Mouse (Mus musculus): ENCODE measurements around the gene Olfr149.
"Not testable (repeated sequence)": the region's sequence is repeated elsewhere in the genome, so short reads cannot be mapped to it uniquely, and the experiment has no call there.

Gene Olfr149

DNA sequence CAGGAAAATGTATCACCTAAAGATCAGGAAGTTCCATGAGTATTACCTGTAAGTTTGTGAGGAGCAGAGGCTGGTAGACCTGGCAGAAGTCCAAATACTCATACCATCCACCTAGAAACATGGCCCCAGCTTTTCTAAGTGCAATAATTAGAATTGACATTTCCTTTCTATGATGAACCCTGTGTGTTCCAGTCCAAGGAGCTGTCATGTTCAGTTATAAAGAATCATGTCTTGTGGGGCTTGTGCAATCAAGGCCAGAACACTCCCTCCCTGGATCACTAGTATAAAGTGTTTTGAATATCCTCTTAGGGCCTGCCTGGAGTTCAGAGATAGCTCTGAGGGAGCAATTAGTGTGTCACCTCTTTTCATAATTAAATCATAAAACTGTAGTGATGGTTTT lies at the start of gene Olfr149:
Gene Olfr149, minus strand, starts transcription at position 101 of the 400 bp plus-strand sequence.
- no peak for DNase-seq (ENCODE audit: low read depth, low spot score)

DNA sequence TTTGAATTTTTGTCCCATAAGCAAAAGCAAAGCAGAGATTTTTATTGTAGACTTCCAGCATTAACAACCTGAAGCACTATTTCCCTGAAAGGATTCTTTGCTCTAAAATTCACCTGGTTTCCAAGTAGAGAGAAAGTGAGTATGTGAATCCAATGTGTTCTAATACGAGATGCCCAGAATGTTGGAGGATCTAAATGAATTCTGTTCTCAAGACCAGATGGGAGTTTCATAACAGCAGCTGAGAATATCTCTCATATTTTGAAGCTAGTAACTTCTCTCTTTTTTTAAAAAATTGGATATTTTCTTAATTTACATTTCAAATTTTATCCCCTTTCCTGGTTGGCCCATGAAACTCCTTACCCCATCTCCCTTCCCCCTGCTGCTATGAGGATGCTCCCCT lies 39.5 kb upstream of the Olfr149 start:
- DNase-seq (ENCODE audit: low read depth, low spot score), result no peak

DNA sequence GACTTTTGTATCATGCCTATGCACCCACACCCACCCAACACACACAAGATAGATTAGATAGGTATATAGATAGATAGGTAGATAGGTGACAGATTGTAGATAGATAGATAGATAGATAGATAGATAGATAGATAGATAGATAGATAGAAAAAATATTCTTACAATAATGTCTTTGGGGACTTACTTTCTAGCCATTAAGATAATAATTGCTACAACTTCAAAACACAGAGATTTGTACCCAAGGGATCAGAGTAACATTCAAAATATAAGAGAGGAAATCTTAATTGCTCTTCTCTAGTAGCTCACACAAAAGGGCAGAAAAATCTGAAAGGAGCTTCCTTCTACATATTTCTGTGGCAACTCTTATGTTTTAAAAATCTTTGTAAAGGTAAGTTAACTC lies 39.0 kb upstream of the Olfr149 start, which contains the start of gene Olfr967:
Gene Olfr967, plus strand, starts transcription at position 301 of the 400 bp plus-strand sequence.
- DNase-seq (ENCODE audit: low read depth, low spot score), result no peak

DNA sequence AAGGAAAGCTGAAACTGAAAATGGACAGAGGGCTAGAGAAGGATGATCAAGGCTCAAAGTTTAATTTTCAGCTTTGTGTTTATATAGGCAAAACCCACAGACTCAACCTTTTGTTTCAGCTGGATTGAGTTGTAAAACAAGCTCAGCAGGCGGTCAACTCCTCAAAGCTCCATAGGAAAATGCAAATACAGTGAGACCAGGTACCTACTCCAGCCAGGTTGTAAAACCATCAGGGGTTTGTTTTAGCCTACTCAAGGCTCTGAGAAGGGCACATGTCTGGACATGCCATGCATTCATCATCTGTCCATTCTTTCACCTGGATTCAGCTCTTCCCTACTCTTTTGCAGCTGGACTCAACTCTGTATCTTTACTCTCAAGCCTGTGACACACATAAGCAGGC lies 33.8 kb upstream of the Olfr149 start:
- peak; percentile 80 for DNase-seq (ENCODE audit: low read depth, low spot score)

DNA sequence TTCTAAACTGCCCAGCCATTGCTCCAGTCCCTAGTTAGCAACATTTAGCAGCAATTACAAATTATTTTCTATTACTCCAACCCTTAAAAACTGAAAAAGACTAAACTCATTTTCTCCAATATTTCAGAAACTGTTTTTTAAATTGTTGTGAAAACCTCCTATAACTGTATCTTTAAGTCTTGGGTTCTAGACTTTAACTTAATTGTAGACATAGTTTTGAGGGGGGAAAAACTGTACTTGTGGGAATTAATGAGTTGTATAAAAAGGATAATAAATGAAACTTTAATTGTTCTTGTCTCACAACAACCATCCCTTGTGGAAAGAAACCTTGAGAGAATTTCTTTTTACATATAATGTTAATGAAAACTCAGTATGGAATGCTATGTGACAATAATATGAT lies 23.8 kb upstream of the Olfr149 start, which contains the start of gene Olfr150:
Gene Olfr150, plus strand, starts transcription at position 301 of the 400 bp plus-strand sequence.
- no peak for DNase-seq (ENCODE audit: low read depth, low spot score)

DNA sequence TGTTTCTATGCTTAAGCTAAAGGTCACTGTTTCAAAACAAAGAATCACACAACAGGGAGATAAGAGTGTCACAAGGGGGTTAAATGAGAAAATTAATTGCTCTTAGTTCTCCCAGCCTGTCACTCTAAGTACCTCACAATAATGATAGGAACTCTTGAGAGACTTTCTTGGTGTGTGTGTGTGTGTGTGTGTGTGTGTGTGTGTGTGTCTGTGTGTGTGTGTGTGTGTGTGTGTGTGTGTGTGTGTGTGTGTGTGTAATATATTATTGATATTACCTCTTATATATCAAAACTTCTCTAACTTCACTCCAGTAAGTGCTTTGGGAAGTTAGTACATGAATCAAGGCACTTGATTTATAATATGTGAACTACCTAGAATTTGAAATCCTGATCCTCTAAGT lies 4.1 kb upstream of the Olfr149 start, which contains the start of gene Olfr965:
Gene Olfr965, plus strand, starts transcription at position 301 of the 400 bp plus-strand sequence.
- no peak for DNase-seq (ENCODE audit: low read depth, low spot score)

DNA sequence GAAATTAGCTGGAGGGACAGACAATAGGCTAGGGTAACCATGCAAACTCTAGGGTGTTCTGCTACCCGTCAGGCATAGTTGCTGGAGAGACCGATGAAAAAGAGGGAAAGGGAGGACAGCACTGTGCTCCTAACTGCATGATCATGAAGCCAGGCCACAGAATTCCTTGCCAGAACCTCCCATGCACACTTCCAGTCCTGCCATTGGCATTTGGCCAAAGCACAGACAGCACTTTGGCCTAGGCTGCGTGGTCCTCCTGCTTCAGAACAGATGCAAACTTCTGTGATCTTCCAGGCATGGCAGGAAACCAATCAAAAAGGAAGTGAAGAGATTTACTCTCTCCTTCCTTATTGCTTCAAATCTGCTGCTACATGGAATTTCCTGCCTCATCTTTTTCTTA lies 2.0 kb upstream of the Olfr149 start:
- DNase-seq (ENCODE audit: low read depth, low spot score), result no peak

DNA sequence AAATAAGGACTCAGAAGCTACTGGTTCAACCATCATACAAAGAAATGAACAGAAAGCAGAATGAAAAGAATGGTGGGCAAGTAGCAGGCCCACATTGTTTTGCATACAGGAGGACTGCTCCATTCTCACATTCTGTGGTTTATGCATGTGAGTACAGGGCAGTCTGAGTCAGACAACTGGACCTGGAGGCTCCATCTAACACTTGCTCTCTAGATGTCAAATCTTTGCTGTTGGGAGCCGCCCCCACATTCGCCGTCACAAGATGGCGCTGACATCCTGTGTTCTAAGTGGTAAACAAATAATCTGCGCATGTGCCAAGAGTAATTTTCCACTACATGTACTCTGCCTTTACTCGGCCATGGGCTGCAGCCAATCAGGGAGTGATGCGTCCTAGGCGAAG lies 5.8 kb downstream of the Olfr149 start:
- not testable (repeated sequence) for DNase-seq (ENCODE audit: low read depth, low spot score)

DNA sequence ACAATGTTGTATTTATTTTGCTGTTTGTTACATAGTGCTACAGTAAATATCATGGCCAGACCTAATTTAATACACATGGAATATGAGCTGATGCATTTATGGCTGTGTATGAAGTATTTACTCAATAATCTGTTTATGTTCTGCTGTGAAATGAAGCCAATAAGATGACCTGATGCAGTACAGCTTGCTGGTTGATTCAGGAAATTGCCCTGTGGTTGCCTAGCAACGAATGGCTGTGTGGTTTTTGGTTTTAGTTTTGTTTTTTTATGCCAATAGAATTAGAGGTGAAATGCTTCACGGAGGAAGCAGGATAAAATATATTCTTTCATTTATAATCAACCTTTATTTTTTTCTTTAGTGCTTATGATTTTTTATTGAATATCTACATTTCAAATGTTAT lies 27.6 kb downstream of the Olfr149 start:
- no peak for DNase-seq (ENCODE audit: low read depth, low spot score)

DNA sequence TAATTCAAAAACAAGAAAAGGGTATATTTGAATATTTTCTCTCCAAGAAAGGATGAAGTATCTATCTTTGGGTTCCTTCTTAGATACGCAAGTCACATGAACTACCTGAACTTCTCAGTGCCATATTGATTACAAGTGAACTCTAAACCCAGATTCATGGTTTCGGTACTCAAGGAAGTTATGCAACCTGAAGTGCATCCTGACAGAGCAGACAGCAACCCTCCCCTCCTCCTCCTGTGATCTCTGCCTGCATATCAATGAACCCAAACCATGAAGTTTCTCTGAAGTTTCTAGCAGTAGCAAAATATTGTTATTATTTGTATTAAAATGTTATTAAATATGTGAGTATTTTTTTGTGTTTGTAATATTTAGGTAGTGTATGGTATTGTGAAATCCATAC lies 28.4 kb downstream of the Olfr149 start:
- no peak for DNase-seq (ENCODE audit: low read depth, low spot score)

DNA sequence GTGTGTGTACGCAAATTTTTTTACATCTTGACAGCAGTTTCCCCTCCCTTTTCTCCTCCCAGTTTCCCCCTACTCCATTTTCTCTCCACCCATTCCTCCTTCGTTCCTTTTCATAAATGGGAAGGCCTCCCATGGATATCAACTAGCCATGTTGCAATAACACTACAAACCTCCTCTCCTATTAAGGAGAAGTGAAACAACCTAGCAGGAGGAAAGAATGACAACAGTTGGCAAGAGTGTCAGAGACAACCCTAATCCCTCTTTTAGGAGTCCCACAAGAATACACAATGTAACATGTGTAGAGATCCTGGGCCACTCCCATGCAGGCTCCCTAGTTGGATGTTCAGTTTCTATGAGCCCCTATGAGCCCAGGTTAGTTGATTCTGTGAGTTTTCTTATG lies 32.1 kb downstream of the Olfr149 start:
- no peak for DNase-seq (ENCODE audit: low read depth, low spot score)

DNA sequence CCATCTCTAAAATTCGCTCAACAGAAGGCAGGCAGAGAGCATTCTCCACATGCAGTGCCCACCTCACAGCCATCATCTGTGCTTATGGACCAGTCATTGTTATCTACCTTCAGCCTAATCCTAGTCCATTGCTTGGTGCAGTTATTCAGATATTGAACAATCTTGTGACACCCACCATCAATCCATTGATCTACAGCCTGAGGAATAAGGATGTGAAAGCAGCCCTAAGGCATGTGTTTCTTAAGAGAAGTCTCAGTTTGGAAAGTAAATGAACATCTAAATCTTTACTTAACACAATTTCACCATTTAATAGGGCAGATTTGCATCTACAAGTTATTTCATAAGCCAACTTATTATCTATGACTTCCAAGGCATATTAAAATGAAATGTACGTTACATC lies 37.2 kb downstream of the Olfr149 start:
- DNase-seq (ENCODE audit: low read depth, low spot score), result no peak

DNA sequence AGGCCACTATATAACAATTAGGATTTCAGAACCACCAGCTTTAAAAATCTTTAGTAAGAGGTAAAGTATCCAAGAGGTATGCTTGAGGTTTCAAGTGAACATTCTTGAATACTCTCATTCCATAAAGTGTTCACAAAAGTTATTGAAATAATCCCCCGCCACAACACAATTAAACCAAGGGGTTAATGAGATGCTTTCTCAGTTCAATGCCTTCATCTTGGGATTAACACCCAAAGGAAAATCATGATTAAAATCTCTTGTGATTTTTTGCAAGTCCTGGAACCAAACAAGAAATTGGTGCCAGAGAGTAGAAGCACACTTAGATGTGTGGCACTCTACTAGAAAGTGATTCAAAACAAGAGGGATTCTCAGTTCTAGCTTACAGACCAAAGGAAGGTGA lies 40.0 kb downstream of the Olfr149 start, which contains the start of gene Olfr963:
Gene Olfr963, plus strand, starts transcription at position 301 of the 400 bp plus-strand sequence.
- no peak for DNase-seq (ENCODE audit: low read depth, low spot score)

DNA sequence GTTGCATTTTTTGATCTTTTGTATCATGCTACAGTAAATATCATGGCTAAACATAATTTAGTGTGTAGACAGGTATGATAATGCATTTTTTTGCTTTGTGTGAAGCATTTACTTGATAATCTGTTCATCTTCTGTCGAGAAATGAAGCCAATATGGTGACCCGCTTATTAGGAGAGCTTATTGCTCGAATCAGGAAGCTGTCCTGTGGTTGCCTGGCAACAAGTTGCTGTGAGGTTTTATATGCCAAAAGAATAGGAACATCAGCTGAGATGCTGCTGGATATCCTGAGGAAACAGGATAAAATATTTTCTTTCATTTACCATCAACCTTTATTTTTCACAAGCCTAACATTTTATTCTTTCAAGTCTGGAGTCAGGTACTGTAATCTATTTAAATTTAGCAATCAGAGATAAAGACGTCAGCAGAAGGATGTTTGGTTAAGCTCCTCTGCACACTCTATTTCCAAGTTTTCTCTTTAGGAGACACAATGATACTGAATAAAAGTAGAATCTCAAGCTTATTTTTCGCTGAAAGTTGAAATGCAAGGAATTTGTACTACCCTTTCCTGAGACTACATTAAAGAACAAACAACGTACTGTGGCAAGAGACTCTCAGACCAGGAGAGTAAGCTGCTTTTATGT lies 52.0 kb downstream of the Olfr149 start:
- no peak for DNase-seq (ENCODE audit: low read depth, low spot score)
